Mouse (Mus musculus) heart, embryonic 11.5 days (tissue): ENCODE results near the gene Pum2. TPM values are rescaled to one million over a fixed set of nuclear protein-coding genes. Genes with fewer than 3 reads are reported as not detected.
"Not testable (repeated sequence)": the region's sequence is repeated elsewhere in the genome, so short reads cannot be mapped to it uniquely, and the experiment has no call there.

Source experiments
- ATAC-seq: fragments of 200-750 bp; cut with Nextera tagmentation; replicated peaks from 2 replicates; pipeline ENCODE4 v1.8.0; 2017; ENCODE audit warnings: moderate library complexity; ENCODE audit not compliant: insufficient number of reproducible peaks, low FRiP score, low TSS enrichment
- H3K27ac ChIP-seq: fragments of 300-500 bp; sonication (generic); 2 replicates; pipeline ENCODE4 v1.5.1; 2014; ENCODE audit warnings: mild to moderate bottlenecking, low read depth, low read length
- H3K27me3 ChIP-seq: fragments of 300-500 bp; sonication (generic); 2 replicates; pipeline ENCODE4 v1.6.1; 2014; ENCODE audit warnings: mild to moderate bottlenecking, low read length, mixed read lengths; ENCODE audit not compliant: control insufficient read depth, insufficient read depth
- H3K36me3 ChIP-seq: fragments of 300-500 bp; sonication (generic); 2 replicates; pipeline ENCODE4 v1.6.1; 2014; ENCODE audit warnings: mild to moderate bottlenecking, low read length, moderate library complexity, mixed read lengths; ENCODE audit not compliant: control insufficient read depth, insufficient read depth
- H3K4me1 ChIP-seq: fragments of 300-500 bp; sonication (generic); 2 replicates; pipeline ENCODE4 v1.6.1; 2014; ENCODE audit warnings: low read length; ENCODE audit not compliant: control insufficient read depth, insufficient read depth
- H3K4me2 ChIP-seq: fragments of 300-500 bp; sonication (generic); 2 replicates; pipeline ENCODE4 v1.6.1; 2014; ENCODE audit warnings: mild to moderate bottlenecking, moderate library complexity
- H3K4me3 ChIP-seq: fragments of 300-500 bp; sonication (generic); 2 replicates; pipeline ENCODE4 v1.5.1; 2014; ENCODE audit warnings: low read depth, low read length
- H3K9ac ChIP-seq: fragments of 300-500 bp; sonication (generic); 2 replicates; pipeline ENCODE4 v1.6.1; 2014; ENCODE audit warnings: mild to moderate bottlenecking, low read depth, low read length, moderate library complexity
- H3K9me3 ChIP-seq: fragments of 300-500 bp; sonication (generic); replicated peaks from 2 replicates; pipeline ENCODE4 v1.6.1; 2016; ENCODE audit warnings: low read length; ENCODE audit not compliant: control insufficient read depth
- WGBS: fragments of 180-500 bp; shearing (Covaris S2); extraction: QIAGEN DNeasy Blood & Tissue Kit; methylation state at CpG from one replicate; pipeline ENCODE4 v1.1.7; 2014; ENCODE audit not compliant: insufficient replicate concordance; 5-methylcytosine and 5-hydroxymethylcytosine counted together
- polyA plus RNA-seq: library from polyadenylated mRNA; unstranded; fragments of >200 nt; fragmentation: Nextera tagmentation; extraction: Ambion mirVana; gene quantifications from 2 replicates; pipeline ENCODE4 v1.2.1, GENCODE M21; 2014

Gene Pum2
- polyA plus RNA-seq, 1 experiment from 2014 or later: 41.7 TPM

GRCm38 (mm10) chr12:8674891-8675341 lies 982 bp downstream of the Pum2 start:
- no peak for ATAC-seq
- H3K4me2 ChIP-seq: peak overlapping the region; percentile 85
- under 1% methylated on average over 20 of the region's 20 CpGs for WGBS
- peak overlapping the region; percentile 100 for H3K9ac ChIP-seq
- peak overlapping the region; percentile 98 for H3K4me3 ChIP-seq
- peaks cover 10% of the 10 kb centered on the region for H3K4me1 ChIP-seq
- H3K36me3 ChIP-seq: no peaks in the 10 kb centered on the region
- no peaks in the 10 kb centered on the region for H3K9me3 ChIP-seq
- no peaks in the 10 kb centered on the region for H3K27me3 ChIP-seq
- H3K27ac ChIP-seq: peak overlapping the region; percentile 98

GRCm38 (mm10) chr12:8675361-8675760 lies 1.4 kb downstream of the Pum2 start:
- Histone ChIP-seq H3K4me2 (peak overlapping the region; percentile 85), H3K9me3 (no peaks in the 10 kb centered on the region), H3K36me3 (no peaks in the 10 kb centered on the region), H3K4me3 (peak overlapping the region; percentile 98), H3K4me1 (peaks cover 8% of the 10 kb centered on the region), H3K27me3 (no peaks in the 10 kb centered on the region), H3K27ac (peak overlapping the region; percentile 98; the same call in 1 of the 2 replicates), H3K9ac (peak overlapping the region; percentile 100)
- ATAC-seq: no peak
- 1% methylated on average over 7 of the region's 7 CpGs for WGBS

GRCm38 (mm10) chr12:8676341-8676740 lies 2.4 kb downstream of the Pum2 start:
- no peak overlapping the region for H3K4me3 ChIP-seq
- no peak overlapping the region for H3K9ac ChIP-seq
- H3K9me3 ChIP-seq: no peaks in the 10 kb centered on the region
- H3K36me3 ChIP-seq: no peaks in the 10 kb centered on the region
- no peak for ATAC-seq
- H3K27me3 ChIP-seq: no peaks in the 10 kb centered on the region
- H3K4me2 ChIP-seq: peak overlapping the region; percentile 85
- 82% methylated on average over 6 of the region's 6 CpGs for WGBS
- no peak overlapping the region for H3K27ac ChIP-seq
- peaks cover 8% of the 10 kb centered on the region for H3K4me1 ChIP-seq

DNA sequence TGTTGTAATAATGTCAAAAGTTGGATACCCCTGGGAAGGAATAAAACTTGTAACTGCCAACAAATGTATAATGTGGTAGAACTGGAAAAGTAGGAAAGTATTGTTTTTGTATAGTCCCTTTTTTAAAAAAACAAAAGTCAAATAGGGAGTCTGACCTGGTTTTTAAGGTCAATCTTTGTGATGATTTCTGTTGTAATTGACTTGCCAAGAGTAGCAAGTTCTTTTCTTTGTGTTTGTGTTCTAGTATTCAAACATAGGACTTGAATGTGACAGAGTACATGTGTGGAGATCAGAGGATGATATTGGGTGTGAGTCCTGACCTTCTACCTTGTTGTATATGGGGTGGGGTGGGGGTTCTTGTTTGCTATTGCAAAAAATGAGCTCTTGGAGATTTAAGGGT lies 4.0 kb downstream of the Pum2 start:
- H3K4me1 ChIP-seq: peaks cover 8% of the 10 kb centered on the region
- H3K27me3 ChIP-seq: no peaks in the 10 kb centered on the region
- no peak for ATAC-seq
- H3K4me2 ChIP-seq: no peak overlapping the region
- H3K27ac ChIP-seq: no peak overlapping the region
- no peak overlapping the region for H3K4me3 ChIP-seq
- H3K9me3 ChIP-seq: no peaks in the 10 kb centered on the region
- H3K9ac ChIP-seq: no peak overlapping the region
- no peaks in the 10 kb centered on the region for H3K36me3 ChIP-seq

DNA sequence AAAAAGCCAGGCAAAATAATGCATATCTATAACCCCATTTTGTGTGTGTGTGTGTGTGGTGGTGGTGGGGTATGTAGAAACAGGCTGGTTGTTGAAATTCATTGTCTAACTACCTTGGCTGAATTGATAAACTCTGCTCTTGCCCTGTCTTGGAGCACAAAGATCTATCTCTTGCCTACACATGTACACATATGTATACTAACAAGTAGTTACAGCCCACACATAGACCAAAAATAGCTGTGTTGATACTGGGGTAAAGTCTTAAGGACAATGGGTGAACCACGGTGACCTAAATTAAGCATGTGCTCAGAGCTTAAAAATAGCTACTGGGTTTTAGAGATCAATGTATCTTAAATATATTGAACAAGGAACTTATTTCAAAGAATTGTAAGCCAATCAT lies 10.3 kb downstream of the Pum2 start:
- no peaks in the 10 kb centered on the region for H3K27me3 ChIP-seq
- no peaks in the 10 kb centered on the region for H3K36me3 ChIP-seq
- H3K4me2 ChIP-seq: peak overlapping the region; percentile 31
- no peak overlapping the region for H3K4me3 ChIP-seq
- peaks cover 13% of the 10 kb centered on the region; the same call in 1 of the 2 replicates for H3K4me1 ChIP-seq
- no peak overlapping the region for H3K27ac ChIP-seq
- ATAC-seq: no peak
- no peaks in the 10 kb centered on the region for H3K9me3 ChIP-seq
- 60% methylated on average over 1 of the region's 1 CpGs for WGBS
- no peak overlapping the region for H3K9ac ChIP-seq

DNA sequence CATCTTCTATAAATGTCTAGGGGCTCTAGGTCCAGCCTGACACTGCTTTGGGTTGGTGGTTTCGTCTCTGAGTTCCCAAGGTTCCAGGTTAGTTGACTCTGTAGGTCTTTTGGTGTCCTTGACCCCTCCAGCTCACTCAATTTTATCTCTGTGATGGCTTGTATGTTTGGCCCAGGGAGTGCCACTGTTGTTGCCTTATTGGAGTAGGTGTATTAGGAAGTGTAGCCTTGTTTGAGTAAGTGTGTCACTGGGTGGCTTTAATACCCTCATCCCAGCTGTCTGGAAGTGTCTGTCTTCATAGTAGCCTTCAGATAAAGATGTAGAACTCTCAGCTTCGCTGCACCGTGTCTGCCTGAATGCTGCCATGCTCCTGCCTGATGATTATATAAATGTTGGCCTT lies 11.1 kb downstream of the Pum2 start:
- no peak overlapping the region for H3K4me3 ChIP-seq
- H3K9ac ChIP-seq: no peak overlapping the region
- H3K36me3 ChIP-seq: no peaks in the 10 kb centered on the region
- H3K27ac ChIP-seq: no peak overlapping the region
- peaks cover 13% of the 10 kb centered on the region; the same call in 1 of the 2 replicates for H3K4me1 ChIP-seq
- ATAC-seq: no peak
- no peak overlapping the region for H3K4me2 ChIP-seq
- WGBS: 87% methylated on average over 3 of the region's 3 CpGs
- H3K9me3 ChIP-seq: no peaks in the 10 kb centered on the region
- no peaks in the 10 kb centered on the region for H3K27me3 ChIP-seq

DNA sequence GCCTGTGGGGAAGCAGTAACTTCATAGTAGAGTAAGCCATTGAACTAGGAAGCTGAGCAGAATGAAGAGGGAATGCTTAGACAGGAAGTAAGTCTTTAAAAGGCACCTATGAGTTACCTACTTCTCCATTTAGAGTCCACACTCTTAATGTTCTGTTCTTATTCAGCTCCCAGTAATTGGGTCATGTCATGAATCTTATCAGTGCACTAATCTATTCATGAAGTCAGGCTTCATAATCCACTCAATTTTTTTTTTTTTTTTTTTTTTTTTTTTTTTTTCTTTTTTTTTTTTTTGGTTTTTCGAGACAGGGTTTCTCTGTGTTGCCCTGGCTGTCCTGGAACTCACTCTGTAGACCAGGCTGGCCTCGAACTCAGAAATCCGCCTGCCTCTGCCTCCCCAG lies 15.9 kb downstream of the Pum2 start:
- ATAC-seq, H3K4me3 ChIP-seq, H3K4me1 ChIP-seq, H3K36me3 ChIP-seq, H3K27me3 ChIP-seq, H3K9ac ChIP-seq, H3K27ac ChIP-seq, H3K4me2 ChIP-seq, H3K9me3 ChIP-seq: not testable (repeated sequence)
- 84% methylated on average over 3 of the region's 3 CpGs for WGBS

GRCm38 (mm10) chr12:8698895-8699294 lies 25.0 kb downstream of the Pum2 start:
- H3K27ac ChIP-seq: no peak overlapping the region
- H3K27me3 ChIP-seq: no peaks in the 10 kb centered on the region
- peaks cover 2% of the 10 kb centered on the region; the same call in 1 of the 2 replicates for H3K36me3 ChIP-seq
- ATAC-seq: no peak
- no peak overlapping the region for H3K9ac ChIP-seq
- H3K4me3 ChIP-seq: no peak overlapping the region
- H3K9me3 ChIP-seq: no peaks in the 10 kb centered on the region
- WGBS: 64% methylated on average over 2 of the region's 2 CpGs
- no peaks in the 10 kb centered on the region; the same call in 1 of the 2 replicates for H3K4me1 ChIP-seq
- H3K4me2 ChIP-seq: no peak overlapping the region

- Histone ChIP-seq H3K27ac (no peak overlapping the region), H3K36me3 (peaks cover 10% of the 10 kb centered on the region; the same call in 1 of the 2 replicates), H3K4me1 (no peaks in the 10 kb centered on the region; the same call in 1 of the 2 replicates), H3K27me3 (no peaks in the 10 kb centered on the region), H3K4me3 (no peak overlapping the region), H3K9me3 (no peaks in the 10 kb centered on the region), H3K9ac (no peak overlapping the region), H3K4me2 (no peak overlapping the region)
- WGBS: 43% methylated on average over 1 of the region's 1 CpGs
- no peak for ATAC-seq
Measured at GRCm38 (mm10) chr12:8703988-8704387, 30.1 kb downstream of the Pum2 start.
